Mouse (Mus musculus) lung, adult 2 months (tissue): ENCODE data around the gene Dstyk.

Source experiments
- CTCF ChIP-seq: fragments of 200-500 bp; IDR thresholded peaks from 2 replicates; pipeline ENCODE4 v1.5.1; 2011; ENCODE audit warnings: mild to moderate bottlenecking, low read length, control low read depth; ENCODE audit not compliant: insufficient read depth
- POLR2A ChIP-seq: fragments of 200-500 bp; IDR thresholded peaks from 2 replicates; pipeline ENCODE4 v1.6.1; 2011; ENCODE audit warnings: low read depth, mild to moderate bottlenecking, control low read depth, low read length, borderline replicate concordance; ENCODE audit errors: extremely low read depth

GRCm38 (mm10) chr1:132430818-132431217 lies 13.5 kb downstream of the Dstyk start:
- TF ChIP-seq POLR2A: no peak
- no peak for TF ChIP-seq CTCF
